Mouse (Mus musculus): ENCODE measurements at regions not wholly inside any gene's neighbourhood (a gene's known extent, or its start where the extent isn't known, plus 50 kb on each side); places are given as distances from the start of the nearest gene placed in this dataset.
"Not testable (repeated sequence)": the region's sequence is repeated elsewhere in the genome, so short reads cannot be mapped to it uniquely, and the experiment has no call there.

- in situ Hi-C loops (cut with MboI; ENCODE audit: low sequenced_read_pairs) = no loop called here
Measured at GRCm38 (mm10) chr4:7246828-7247227, 992.0 kb downstream of the Car8 start.

- in situ Hi-C loops (cut with MboI; ENCODE audit: low sequenced_read_pairs) = no loop called here
Measured at GRCm38 (mm10) chr4:7245653-7246052, 993.2 kb downstream of the Car8 start.

- in situ Hi-C loops (cut with MboI; ENCODE audit: low sequenced_read_pairs) = no loop called here
Measured at GRCm38 (mm10) chr4:7237848-7238247, 1001.0 kb downstream of the Car8 start.

GRCm38 (mm10) chr4:7234537-7234936, 1004.3 kb downstream of the Car8 start:
- in situ Hi-C loops (cut with MboI; ENCODE audit: low sequenced_read_pairs) = not testable (repeated sequence)

GRCm38 (mm10) chr4:7228980-7229379, 1009.9 kb downstream of the Car8 start:
- in situ Hi-C loops (cut with MboI; ENCODE audit: low sequenced_read_pairs) = no loop called here

- in situ Hi-C loops (cut with MboI; ENCODE audit: low sequenced_read_pairs) = no loop called here
Measured at GRCm38 (mm10) chr4:7222922-7223321, 1015.9 kb downstream of the Car8 start.

- in situ Hi-C loops (cut with MboI; ENCODE audit: low sequenced_read_pairs) = no loop called here
Measured at GRCm38 (mm10) chr4:7220426-7220825, 1018.4 kb downstream of the Car8 start.

GRCm38 (mm10) chr4:7215048-7216030, 1023.5 kb downstream of the Car8 start:
- in situ Hi-C loops (cut with MboI; ENCODE audit: low sequenced_read_pairs) = no loop called here

- in situ Hi-C loops (cut with MboI; ENCODE audit: low sequenced_read_pairs) = no loop called here
Measured at GRCm38 (mm10) chr4:7206987-7207386, 1031.9 kb downstream of the Car8 start.

GRCm38 (mm10) chr4:7201816-7202215, 1037.0 kb downstream of the Car8 start:
- in situ Hi-C loops (cut with MboI; ENCODE audit: low sequenced_read_pairs) = no loop called here

GRCm38 (mm10) chr4:7199941-7200340, 1038.9 kb downstream of the Car8 start:
- in situ Hi-C loops (cut with MboI; ENCODE audit: low sequenced_read_pairs) = no loop called here

GRCm38 (mm10) chr4:7199052-7199451, 1039.8 kb downstream of the Car8 start:
- in situ Hi-C loops (cut with MboI; ENCODE audit: low sequenced_read_pairs) = no loop called here

GRCm38 (mm10) chr4:7196570-7196969, 1042.3 kb downstream of the Car8 start:
- in situ Hi-C loops (cut with MboI; ENCODE audit: low sequenced_read_pairs) = no loop called here

GRCm38 (mm10) chr4:7195619-7196018, 1043.2 kb downstream of the Car8 start:
- in situ Hi-C loops (cut with MboI; ENCODE audit: low sequenced_read_pairs) = no loop called here

- in situ Hi-C loops (cut with MboI; ENCODE audit: low sequenced_read_pairs) = no loop called here
Measured at GRCm38 (mm10) chr4:7191912-7192311, 1046.9 kb downstream of the Car8 start.

- in situ Hi-C loops (cut with MboI; ENCODE audit: low sequenced_read_pairs) = no loop called here
Measured at GRCm38 (mm10) chr4:7191228-7191627, 1047.6 kb downstream of the Car8 start.

- in situ Hi-C loops (cut with MboI; ENCODE audit: low sequenced_read_pairs) = no loop called here
Measured at GRCm38 (mm10) chr4:7175030-7175429, 1063.8 kb downstream of the Car8 start.

- in situ Hi-C loops (cut with MboI; ENCODE audit: low sequenced_read_pairs) = no loop called here
Measured at GRCm38 (mm10) chr4:7172528-7173306, 1066.1 kb downstream of the Car8 start.

GRCm38 (mm10) chr4:7171637-7172417, 1067.0 kb downstream of the Car8 start:
- in situ Hi-C loops (cut with MboI; ENCODE audit: low sequenced_read_pairs) = no loop called here

GRCm38 (mm10) chr4:7161411-7161810, 1077.4 kb downstream of the Car8 start:
- in situ Hi-C loops (cut with MboI; ENCODE audit: low sequenced_read_pairs) = no loop called here

- in situ Hi-C loops (cut with MboI; ENCODE audit: low sequenced_read_pairs) = no loop called here
Measured at GRCm38 (mm10) chr4:7157883-7158282, 1081.0 kb downstream of the Car8 start.
